Mouse (Mus musculus): ENCODE measurements around the gene Plpp6. TPM values are rescaled to one million over a fixed set of nuclear protein-coding genes. Genes with fewer than 3 reads are reported as not detected.
"Not testable (repeated sequence)": the region's sequence is repeated elsewhere in the genome, so short reads cannot be mapped to it uniquely, and the experiment has no call there.

The Plpp6 gene
- polyA plus RNA-seq, 1 experiment, result 1.1 TPM

DNA sequence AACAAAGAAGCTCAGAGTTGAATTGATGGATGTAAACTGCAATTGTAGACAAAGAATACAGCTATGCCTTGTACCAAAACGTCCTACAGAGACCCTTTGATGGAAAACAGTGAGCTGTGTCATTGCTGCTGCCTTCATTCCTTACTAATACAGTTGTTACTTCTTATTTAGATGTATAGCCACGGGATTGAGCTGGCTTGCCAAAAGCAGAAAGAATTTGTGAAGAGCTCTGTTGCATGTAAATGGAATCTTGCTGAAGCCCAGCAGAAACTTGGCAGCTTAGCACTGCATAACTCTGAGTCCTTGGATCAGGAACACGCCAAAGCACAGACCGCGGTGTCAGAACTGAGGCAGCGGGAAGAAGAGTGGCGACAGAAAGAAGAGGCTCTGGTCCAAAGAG, 31.1 kb downstream of the Plpp6 start:
- H3K79me2 ChIP-seq (ENCODE audit: control insufficient read depth, insufficient read depth), result peaks cover 64% of the 10 kb centered on the region
- H3K4me2 ChIP-seq (ENCODE audit: low read depth), result no peak overlapping the region
- H3ac ChIP-seq (ENCODE audit: control insufficient read depth, insufficient read length), result no peak overlapping the region
- no peak overlapping the region for H3K4me3 ChIP-seq
- H3K36me3 ChIP-seq (ENCODE audit: control insufficient read depth, insufficient read depth), result peaks cover 32% of the 10 kb centered on the region
- no peaks in the 10 kb centered on the region for H3K27me3 ChIP-seq (ENCODE audit: control insufficient read depth, insufficient read depth, insufficient read length)
- TF ChIP-seq TCF12 (IDR thresholded peaks at IDR 0.05; ENCODE audit: insufficient read depth, poor library complexity, severe bottlenecking) (no peak), MAX (IDR thresholded peaks at IDR 0.05; ENCODE audit: low read depth) (no peak), MYOD1 (IDR thresholded peaks at IDR 0.05; ENCODE audit: control insufficient read depth in 1 of 3, insufficient read length in 2 of 3, low read depth in 2 of 3) (no peak), MYOG (IDR thresholded peaks at IDR 0.05; ENCODE audit: control insufficient read depth in 1 of 3, insufficient read depth in 1 of 3, insufficient read length in 2 of 3, low read depth in 2 of 3) (no peak), POLR2A (IDR thresholded peaks at IDR 0.05; ENCODE audit: insufficient read length, low read depth) (no peak), SRF (IDR thresholded peaks at IDR 0.05; ENCODE audit: control insufficient read depth, insufficient read length, low read depth) (no peak), E2F4 (IDR thresholded peaks at IDR 0.05; ENCODE audit: insufficient read depth) (no peak), REST (IDR thresholded peaks at IDR 0.05; ENCODE audit: insufficient read depth, insufficient read length) (no peak), POLR2AphosphoS2 (IDR thresholded peaks at IDR 0.05; ENCODE audit: insufficient read length, low read depth) (no peak), CEBPB (IDR thresholded peaks at IDR 0.05; ENCODE audit: insufficient read depth, poor library complexity, severe bottlenecking) (no peak), TCF3 (IDR thresholded peaks at IDR 0.05; ENCODE audit: insufficient read length, low read depth) (no peak), USF1 (IDR thresholded peaks at IDR 0.05; ENCODE audit: low read depth) (no peak)

DNA sequence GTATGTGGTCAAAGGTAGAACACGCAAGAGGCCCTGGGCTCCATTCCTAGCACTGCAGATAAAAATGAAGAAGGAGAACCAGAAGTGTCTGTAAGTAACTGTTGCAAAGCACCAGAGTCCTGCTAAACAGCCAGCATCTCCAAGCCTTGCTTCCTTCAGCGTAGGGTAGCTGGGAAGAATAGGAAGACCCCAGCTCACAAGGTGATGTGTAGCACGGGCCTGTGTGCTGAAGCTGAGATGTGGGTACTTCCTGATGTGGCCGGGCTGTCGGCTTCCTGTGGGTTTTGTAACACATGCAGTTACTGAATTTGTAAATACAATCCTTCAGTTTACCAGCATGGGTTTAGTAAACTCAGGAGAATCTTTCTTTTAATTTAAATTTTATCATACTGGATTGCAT, 31.6 kb downstream of the Plpp6 start:
- H3K4me3 ChIP-seq, result no peak overlapping the region
- no peak overlapping the region for H3K4me2 ChIP-seq (ENCODE audit: low read depth)
- peaks cover 64% of the 10 kb centered on the region for H3K79me2 ChIP-seq (ENCODE audit: control insufficient read depth, insufficient read depth)
- peaks cover 37% of the 10 kb centered on the region for H3K36me3 ChIP-seq (ENCODE audit: control insufficient read depth, insufficient read depth)
- H3K27me3 ChIP-seq (ENCODE audit: control insufficient read depth, insufficient read depth, insufficient read length), result no peaks in the 10 kb centered on the region
- H3ac ChIP-seq (ENCODE audit: control insufficient read depth, insufficient read length), result no peak overlapping the region
- TF ChIP-seq SRF (IDR thresholded peaks at IDR 0.05; ENCODE audit: control insufficient read depth, insufficient read length, low read depth), result no peak

DNA sequence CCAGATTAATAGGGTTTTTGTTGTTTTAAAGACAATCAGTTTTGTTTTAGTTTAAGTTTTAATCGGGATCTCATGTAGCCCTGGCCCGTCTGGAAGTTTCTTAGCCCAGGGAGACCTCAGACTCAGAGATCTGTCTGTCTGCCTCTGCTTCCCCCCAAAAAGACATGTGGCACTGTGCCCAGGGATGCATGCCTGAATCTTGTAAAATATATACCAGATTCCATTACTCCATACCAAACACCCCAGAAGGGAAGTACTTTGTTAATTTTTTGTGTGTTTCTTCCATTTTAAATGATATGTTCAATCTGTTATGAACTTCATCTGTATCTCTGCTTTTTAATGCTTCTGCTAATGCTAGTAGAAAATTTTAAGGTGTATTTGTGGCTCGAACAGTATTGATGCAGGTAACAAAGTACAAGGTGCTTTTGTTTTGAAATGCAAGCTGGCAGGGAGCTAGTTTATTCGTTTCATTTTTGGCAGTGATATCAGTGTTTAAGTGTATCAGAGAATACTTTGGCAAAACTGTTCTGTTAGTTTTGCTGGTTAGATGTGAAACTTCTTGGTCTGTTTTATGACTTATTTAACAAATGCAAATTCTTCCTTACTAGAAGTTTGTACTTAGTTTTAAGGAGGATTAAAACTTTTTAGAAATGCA, 34.4 kb downstream of the Plpp6 start:
- no peak overlapping the region for H3K4me3 ChIP-seq
- H3K36me3 ChIP-seq (ENCODE audit: control insufficient read depth, insufficient read depth), result peaks cover 56% of the 10 kb centered on the region
- no peaks in the 10 kb centered on the region for H3K27me3 ChIP-seq (ENCODE audit: control insufficient read depth, insufficient read depth, insufficient read length)
- H3ac ChIP-seq (ENCODE audit: control insufficient read depth, insufficient read length), result no peak overlapping the region
- peaks cover 37% of the 10 kb centered on the region for H3K79me2 ChIP-seq (ENCODE audit: control insufficient read depth, insufficient read depth)
- TF ChIP-seq SRF (IDR thresholded peaks at IDR 0.05; ENCODE audit: control insufficient read depth, insufficient read length, low read depth) (no peak), POLR2A (IDR thresholded peaks at IDR 0.05; ENCODE audit: insufficient read length, low read depth) (no peak), E2F4 (IDR thresholded peaks at IDR 0.05; ENCODE audit: insufficient read depth) (no peak), MAX (IDR thresholded peaks at IDR 0.05; ENCODE audit: low read depth) (no peak), TCF3 (IDR thresholded peaks at IDR 0.05; ENCODE audit: insufficient read length, low read depth) (no peak), MYOG (IDR thresholded peaks at IDR 0.05; ENCODE audit: control insufficient read depth in 1 of 3, insufficient read depth in 1 of 3, insufficient read length in 2 of 3, low read depth in 2 of 3) (no peak), POLR2AphosphoS2 (IDR thresholded peaks at IDR 0.05; ENCODE audit: insufficient read length, low read depth) (no peak), TCF12 (IDR thresholded peaks at IDR 0.05; ENCODE audit: insufficient read depth, poor library complexity, severe bottlenecking) (no peak), REST (IDR thresholded peaks at IDR 0.05; ENCODE audit: insufficient read depth, insufficient read length) (no peak), USF1 (IDR thresholded peaks at IDR 0.05; ENCODE audit: low read depth) (no peak), CEBPB (IDR thresholded peaks at IDR 0.05; ENCODE audit: insufficient read depth, poor library complexity, severe bottlenecking) (no peak), MYOD1 (IDR thresholded peaks at IDR 0.05; ENCODE audit: control insufficient read depth in 1 of 3, insufficient read length in 2 of 3, low read depth in 2 of 3) (no peak)
- H3K4me2 ChIP-seq (ENCODE audit: low read depth), result no peak overlapping the region

DNA sequence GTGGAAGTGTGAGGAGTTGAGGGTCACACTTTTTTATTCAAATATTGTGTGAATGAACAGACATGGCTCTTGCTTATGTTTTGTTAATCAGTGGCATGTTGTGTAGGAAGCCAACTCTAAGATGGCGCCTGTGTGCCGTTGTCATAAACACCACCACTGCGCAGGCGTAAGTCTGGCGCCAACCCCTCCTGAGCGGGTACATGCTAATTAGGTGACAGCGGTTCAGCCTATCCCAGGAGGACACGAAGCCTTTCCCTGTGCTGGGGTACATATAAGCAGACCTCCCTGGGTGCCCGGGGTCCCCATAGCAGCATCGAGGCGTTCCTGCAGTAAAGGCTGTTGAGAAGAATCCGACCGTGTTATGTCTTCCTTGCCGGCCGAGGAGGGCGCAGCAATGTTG, 36.6 kb downstream of the Plpp6 start:
- Histone ChIP-seq H3K36me3 (ENCODE audit: control insufficient read depth, insufficient read depth) (peaks cover 61% of the 10 kb centered on the region), H3K79me2 (ENCODE audit: control insufficient read depth, insufficient read depth) (peaks cover 33% of the 10 kb centered on the region)
- not testable (repeated sequence) for H3K27me3 ChIP-seq (ENCODE audit: control insufficient read depth, insufficient read depth, insufficient read length); H3K4me2 ChIP-seq (ENCODE audit: low read depth); H3ac ChIP-seq (ENCODE audit: control insufficient read depth, insufficient read length); H3K4me3 ChIP-seq

DNA sequence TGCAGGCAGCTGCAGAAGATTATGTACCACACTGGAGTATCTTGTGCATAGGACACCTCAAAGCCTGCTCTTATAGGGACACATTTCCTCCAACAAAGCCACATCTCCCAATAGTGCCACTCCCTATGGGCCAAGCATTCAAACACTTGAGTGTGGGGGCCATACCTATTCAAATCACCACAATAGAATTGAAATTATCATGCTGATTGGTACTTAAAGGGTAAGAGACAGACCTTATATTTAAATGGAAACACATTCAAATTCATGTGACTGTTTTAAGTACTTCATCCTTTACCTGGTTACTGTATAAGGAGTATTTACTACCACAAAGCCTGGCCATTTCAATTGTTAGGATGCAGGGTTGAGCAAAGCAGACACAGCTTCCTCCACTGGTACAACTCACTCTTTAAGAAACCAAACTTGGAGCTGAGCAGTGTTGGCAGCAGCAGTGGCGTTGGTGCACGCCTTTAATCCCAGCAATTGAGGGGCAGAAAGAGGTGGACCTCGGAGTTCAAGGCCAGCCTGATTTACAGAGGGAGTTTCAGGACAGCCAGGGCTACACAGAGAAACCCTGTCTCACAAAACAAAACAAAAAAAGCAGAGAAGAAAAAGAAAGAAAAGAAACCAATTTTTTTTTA, 44.4 kb downstream of the Plpp6 start:
- Histone ChIP-seq H3K4me2 (ENCODE audit: low read depth) (no peak overlapping the region), H3K79me2 (ENCODE audit: control insufficient read depth, insufficient read depth) (peaks cover 17% of the 10 kb centered on the region), H3K4me3 (no peak overlapping the region), H3K36me3 (ENCODE audit: control insufficient read depth, insufficient read depth) (peaks cover 49% of the 10 kb centered on the region), H3K27me3 (ENCODE audit: control insufficient read depth, insufficient read depth, insufficient read length) (no peaks in the 10 kb centered on the region), H3ac (ENCODE audit: control insufficient read depth, insufficient read length) (no peak overlapping the region)
- no peak for TF ChIP-seq POLR2AphosphoS2 (IDR thresholded peaks at IDR 0.05; ENCODE audit: insufficient read length, low read depth)
- no peak for TF ChIP-seq CEBPB (IDR thresholded peaks at IDR 0.05; ENCODE audit: insufficient read depth, poor library complexity, severe bottlenecking)
- TF ChIP-seq MYOD1 (IDR thresholded peaks at IDR 0.05; ENCODE audit: control insufficient read depth in 1 of 3, insufficient read length in 2 of 3, low read depth in 2 of 3), result no peak
- TF ChIP-seq MAX (IDR thresholded peaks at IDR 0.05; ENCODE audit: low read depth), result no peak
- TF ChIP-seq USF1 (IDR thresholded peaks at IDR 0.05; ENCODE audit: low read depth), result no peak
- TF ChIP-seq POLR2A (IDR thresholded peaks at IDR 0.05; ENCODE audit: insufficient read length, low read depth), result no peak
- TF ChIP-seq REST (IDR thresholded peaks at IDR 0.05; ENCODE audit: insufficient read depth, insufficient read length), result no peak
- no peak for TF ChIP-seq TCF3 (IDR thresholded peaks at IDR 0.05; ENCODE audit: insufficient read length, low read depth)
- no peak for TF ChIP-seq SRF (IDR thresholded peaks at IDR 0.05; ENCODE audit: control insufficient read depth, insufficient read length, low read depth)
- TF ChIP-seq TCF12 (IDR thresholded peaks at IDR 0.05; ENCODE audit: insufficient read depth, poor library complexity, severe bottlenecking), result no peak
- no peak for TF ChIP-seq E2F4 (IDR thresholded peaks at IDR 0.05; ENCODE audit: insufficient read depth)
- no peak for TF ChIP-seq MYOG (IDR thresholded peaks at IDR 0.05; ENCODE audit: control insufficient read depth in 1 of 3, insufficient read depth in 1 of 3, insufficient read length in 2 of 3, low read depth in 2 of 3)
